In the genomic region with DNA sequence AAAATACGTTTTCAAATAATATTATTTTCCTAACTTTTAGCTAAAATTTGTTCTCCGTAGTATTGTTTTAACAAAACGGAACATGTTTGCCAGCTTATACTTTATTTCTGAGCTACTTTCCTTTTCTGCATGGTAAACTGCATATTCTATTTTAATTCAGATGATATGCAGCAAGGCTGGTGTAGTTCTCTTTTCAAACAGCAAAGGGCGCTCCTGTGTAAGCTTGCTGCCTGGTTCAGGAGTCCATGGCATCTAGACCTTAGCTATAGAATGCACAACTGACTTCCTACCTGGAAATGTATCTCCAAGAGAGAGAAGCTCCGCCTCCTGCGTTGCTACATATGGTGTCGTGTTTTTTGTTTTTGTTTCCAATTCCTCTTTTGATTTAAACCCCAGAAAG, we compare ENCODE assay signal across 9 mouse cellular contexts.
A peak's percentile ranks its signal among the peaks of the same experiment; 100 is the strongest.
DNase-seq lines count a peak whose midpoint lies in the region; ATAC-seq and TF ChIP-seq lines count a peak whose summit lies in the region.
"Had no signal": no experiment of that assay in that cellular context is flagged by ENCODE, and none has a peak within 500 bp of the region (broad histone marks: within the 10 kb centered on the region; RNA-seq: fewer than 3 reads in every experiment).

No protein-coding gene starts in this region.

- peak; percentile 12 for DNase-seq in heart, postnatal 4 days
- no peak for DNase-seq in heart, adult 9 months (ENCODE audit: low spot score in 2 of 2)
- DNase-seq in NIH3T3 (ENCODE audit: low read depth) = peak; percentile 25
- DNase-seq in cerebellum, postnatal 25 days = peak; percentile 42 to 63
- peak; percentile 56 to 68 for DNase-seq in left cerebral cortex, adult 18-20 months (ENCODE audit: low spot score in 2 of 2)
- DNase-seq in liver, embryonic 11.5 days (ENCODE audit: low spot score) = no peak
- no peak for DNase-seq in forebrain, embryonic 10.5 days (ENCODE audit: extremely low spot score, low spot score)
- no peak for DNase-seq in lung, adult 2 months
- DNase-seq: liver, embryonic 13.5 days had no signal

- H3K4me3 ChIP-seq in liver, embryonic 11.5 days (ENCODE audit: low read depth, low read length) = no peak overlapping the region
- H3K4me3 ChIP-seq in forebrain, embryonic 10.5 days = no peak overlapping the region
- no peak overlapping the region for H3K4me3 ChIP-seq in lung, adult 2 months (replicated peaks; ENCODE audit: extremely low read depth, low read depth, low read length)
- H3K4me3 ChIP-seq: liver, embryonic 13.5 days had no signal

- no peaks in the 10 kb centered on the region for H3K9me3 ChIP-seq in liver, embryonic 11.5 days (ENCODE audit: control insufficient read depth, low read length)
- no peaks in the 10 kb centered on the region for H3K9me3 ChIP-seq in forebrain, embryonic 10.5 days
- H3K9me3 ChIP-seq: liver, embryonic 13.5 days had no signal

- no peaks in the 10 kb centered on the region for H3K36me3 ChIP-seq in liver, embryonic 11.5 days (ENCODE audit: control insufficient read depth, insufficient read depth, low read length)
- H3K36me3 ChIP-seq in forebrain, embryonic 10.5 days (replicated peaks) = no peaks in the 10 kb centered on the region
- H3K36me3 ChIP-seq: liver, embryonic 13.5 days had no signal

- no peak for ATAC-seq in liver, embryonic 11.5 days (replicated peaks; ENCODE audit: low FRiP score)

- TF ChIP-seq CTCF in lung, adult 2 months (IDR thresholded peaks at IDR 0.05; ENCODE audit: insufficient read depth, low read length) = no peak

- no peak for TF ChIP-seq POLR2A in lung, adult 2 months (IDR thresholded peaks at IDR 0.05; ENCODE audit: borderline replicate concordance, extremely low read depth, low read depth, low read length)

- no peaks in the 10 kb centered on the region for H3K4me1 ChIP-seq in liver, embryonic 11.5 days (replicated peaks; ENCODE audit: control insufficient read depth, insufficient read depth, low read length)
- H3K4me1 ChIP-seq in forebrain, embryonic 10.5 days = no peaks in the 10 kb centered on the region
- no peaks in the 10 kb centered on the region for H3K4me1 ChIP-seq in lung, adult 2 months (ENCODE audit: control insufficient read depth, insufficient read depth, low read length)
- H3K4me1 ChIP-seq: liver, embryonic 13.5 days had no signal

- no peak overlapping the region for H3K4me2 ChIP-seq in liver, embryonic 11.5 days
- H3K4me2 ChIP-seq: liver, embryonic 13.5 days had no signal

- H3K9ac ChIP-seq in liver, embryonic 11.5 days (ENCODE audit: low read depth, low read length) = no peak overlapping the region
- H3K9ac ChIP-seq: liver, embryonic 13.5 days had no signal

- H3K27me3 ChIP-seq in liver, embryonic 11.5 days (replicated peaks; ENCODE audit: control insufficient read depth, insufficient read depth, low read length) = no peaks in the 10 kb centered on the region
- no peaks in the 10 kb centered on the region for H3K27me3 ChIP-seq in forebrain, embryonic 10.5 days (ENCODE audit: poor library complexity, severe bottlenecking)
- H3K27me3 ChIP-seq: liver, embryonic 13.5 days had no signal

- no peak overlapping the region for H3K27ac ChIP-seq in liver, embryonic 11.5 days (ENCODE audit: low read depth, low read length)
- no peak overlapping the region for H3K27ac ChIP-seq in forebrain, embryonic 10.5 days
- H3K27ac ChIP-seq: liver, embryonic 13.5 days had no signal

- 59% methylated on average over 7 of the region's 7 CpGs for WGBS in liver, embryonic 11.5 days
- 74% methylated on average over 7 of the region's 7 CpGs for WGBS in forebrain, embryonic 10.5 days
- WGBS in lung, adult 2 months = 62% methylated on average over 7 of the region's 7 CpGs

Comparison
In these comparisons a context has a peak if more than half of its experiments do, and no peak if none do; other contexts are left out.
1. DNase-seq: peak in heart, postnatal 4 days (single experiment), NIH3T3 (single experiment), cerebellum, postnatal 25 days (2 of 2) and left cerebral cortex, adult 18-20 months (2 of 2); none in heart, adult 9 months (0 of 2), liver, embryonic 11.5 days (single experiment), forebrain, embryonic 10.5 days (single experiment) and lung, adult 2 months (single experiment).